Mouse (Mus musculus) heart, postnatal 25 days (tissue): ENCODE measurements around the gene Hemk1. TPM values are rescaled to one million over a fixed set of nuclear protein-coding genes. Genes with fewer than 3 reads are reported as not detected.

Experiments used
- DNase-seq: peaks from one replicate; pipeline ENCODE4 v3.0.0; 2022; ENCODE audit warnings: low spot score
- intact Hi-C: fragments of 180-260 bp; cut with DNase I; formaldehyde crosslinking; loops from one replicate; pipeline ENCODE4 v1.15.1; 2025
- total RNA-seq, 2 experiments: library from RNA; stranded (reverse); gene quantifications; 2 replicates each; pipeline ENCODE4 v1.2.3; 2021

Hemk1 gene
- total RNA-seq, 2 experiments from 2014 or later: 23.0 to 26.9 TPM

DNA sequence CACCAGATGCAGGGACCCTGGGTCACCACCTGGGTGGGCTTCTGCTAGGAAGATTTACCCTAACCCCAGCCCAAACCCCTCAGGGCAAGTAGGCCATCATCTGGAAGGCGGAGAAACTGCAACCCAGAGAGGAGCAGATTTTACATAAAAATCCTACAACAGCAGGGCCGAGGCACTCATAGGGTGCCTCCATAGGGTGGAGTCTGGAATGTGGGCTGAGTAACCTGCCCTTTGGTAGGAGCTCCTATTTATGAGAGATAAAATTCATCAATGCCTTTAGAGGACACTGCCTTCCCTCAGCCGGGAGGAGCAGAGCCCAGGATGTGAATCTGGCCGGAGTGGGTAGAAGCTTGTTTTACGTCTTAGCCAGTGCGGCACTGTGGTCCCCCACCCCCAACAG lies 39.3 kb downstream of the Hemk1 start:
- intact Hi-C loops: no loop called here
- no peak for DNase-seq

DNA sequence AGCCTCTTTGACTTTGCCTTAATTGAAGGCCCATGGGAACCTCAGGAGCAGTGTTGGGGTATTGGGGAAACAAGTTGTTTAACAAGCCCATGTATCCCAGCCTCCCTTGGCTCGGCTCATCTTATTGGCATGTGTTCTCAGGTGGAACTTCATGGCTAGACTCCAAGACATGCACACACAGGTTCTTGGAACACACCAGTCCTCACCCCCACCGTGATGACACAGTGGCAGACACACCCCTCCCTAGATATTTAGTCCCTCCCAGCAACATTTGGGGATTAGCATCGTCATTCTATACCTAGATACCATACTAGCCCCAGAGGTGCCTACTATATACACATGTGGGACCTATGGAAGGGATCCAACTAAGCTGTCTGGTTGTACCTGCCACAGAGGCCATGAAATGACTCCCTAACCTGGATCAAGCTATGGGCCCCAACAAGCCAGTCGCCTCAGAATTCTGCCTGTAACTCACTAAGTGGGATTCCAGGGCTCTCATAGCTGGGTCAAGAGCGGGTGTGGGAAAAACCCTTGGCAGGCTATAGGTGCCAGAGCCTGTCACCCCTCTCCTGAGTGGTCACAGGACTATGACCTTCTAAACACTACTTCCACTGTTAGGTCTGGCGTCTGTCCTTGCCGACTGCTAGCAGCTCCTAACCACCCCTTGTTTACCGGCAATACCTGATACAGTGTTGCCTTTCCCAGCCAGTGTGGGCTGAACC lies 39.9 kb downstream of the Hemk1 start:
- intact Hi-C loops: no loop called here
- no peak for DNase-seq

DNA sequence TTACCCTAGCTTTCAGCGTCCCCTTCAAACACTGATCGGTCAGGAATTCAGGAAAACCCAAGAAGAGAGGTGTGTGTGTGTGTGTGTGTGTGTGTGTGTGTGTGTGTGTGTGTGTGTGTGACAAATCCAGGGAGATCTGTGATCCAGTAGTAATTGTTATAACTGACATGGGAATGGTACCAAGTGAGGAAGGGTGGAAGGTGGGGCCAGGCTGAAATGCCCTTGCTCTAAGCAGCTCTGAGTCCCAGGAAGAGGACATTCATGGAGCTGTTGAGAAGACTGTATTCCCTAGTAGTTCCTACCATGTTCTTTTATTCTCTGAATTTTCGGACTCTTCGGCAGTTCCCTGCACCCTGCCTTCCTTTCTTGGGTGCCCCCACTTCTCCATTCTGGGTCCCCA lies 40.5 kb downstream of the Hemk1 start:
- DNase-seq: no peak
- intact Hi-C loops: no loop called here

DNA sequence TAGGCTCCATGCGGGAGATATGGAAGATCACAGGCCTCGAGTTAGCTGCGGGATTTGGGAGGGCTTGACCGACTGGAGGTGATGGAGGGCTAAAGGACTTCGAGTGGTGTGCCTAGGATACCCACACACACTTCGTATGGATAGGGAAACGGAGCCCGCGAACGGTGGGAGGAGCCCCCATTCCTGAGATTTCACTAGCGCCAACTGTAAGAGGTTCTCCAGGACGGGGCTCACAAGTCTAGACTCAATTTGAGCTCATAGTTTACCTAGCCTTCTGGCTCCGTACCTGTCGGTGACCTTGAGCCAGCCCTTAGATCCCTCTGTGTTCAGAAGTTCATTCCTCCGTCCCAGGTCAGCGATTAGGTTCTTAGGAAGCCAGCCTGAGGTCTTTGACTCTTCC lies 41.1 kb downstream of the Hemk1 start:
- intact Hi-C loops: no loop called here
- no peak for DNase-seq

DNA sequence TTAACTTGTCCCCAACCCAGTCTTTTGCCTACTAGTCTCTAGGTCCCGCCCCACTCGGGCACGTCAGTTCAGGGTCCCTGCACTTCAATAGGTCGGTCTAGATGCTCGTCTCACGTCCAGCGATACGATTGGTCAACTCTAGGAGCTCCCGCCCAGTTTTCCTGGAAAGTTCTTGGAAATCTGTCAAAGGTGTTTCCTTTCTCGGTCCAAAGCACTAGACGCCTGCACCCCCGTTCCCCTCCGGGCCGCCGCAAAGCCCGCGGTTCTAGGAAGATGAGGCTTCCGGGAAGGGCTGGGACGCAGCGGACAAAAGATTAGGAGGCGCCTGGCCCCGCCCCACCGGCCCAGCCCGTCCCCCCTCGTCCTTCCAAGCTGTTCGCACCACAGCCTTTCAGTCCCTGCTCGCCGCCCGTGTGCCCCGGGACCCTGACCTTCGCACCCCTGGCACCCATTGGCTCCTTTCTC lies 41.6 kb downstream of the Hemk1 start:
- intact Hi-C loops: no loop called here
- peak; percentile 92 for DNase-seq

DNA sequence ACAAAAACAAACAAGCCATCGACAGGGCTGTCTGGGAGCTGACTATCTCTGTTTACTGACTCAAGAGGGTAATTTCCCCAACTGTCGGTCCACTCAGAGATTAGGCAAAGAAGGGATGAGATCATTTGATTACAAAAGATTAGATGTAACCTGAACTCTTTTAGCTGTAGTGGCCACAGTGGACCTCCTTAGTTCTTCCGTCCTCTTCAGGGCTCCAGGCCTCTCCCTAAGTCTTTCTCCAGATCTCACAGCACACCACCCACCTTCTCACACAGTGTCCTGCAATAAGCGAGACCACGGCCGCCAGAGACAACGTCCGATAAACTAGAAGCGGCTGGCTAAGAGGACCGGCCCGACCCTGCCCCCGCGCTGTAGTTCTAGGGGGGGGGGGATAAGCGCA lies 42.1 kb downstream of the Hemk1 start:
- intact Hi-C loops: no loop called here

DNA sequence AAGGTAGTCTGAATTCAATTTTAAA lies 42.3 kb downstream of the Hemk1 start, which contains the start of gene Cish:
TSS of gene Cish (plus strand) at position 11 of the 25 bp plus-strand sequence.
- no peak for DNase-seq
- intact Hi-C loops: no loop called here

More for the DNA sequence above, 42.1 kb downstream of the Hemk1 start:
- no peak for DNase-seq

DNA sequence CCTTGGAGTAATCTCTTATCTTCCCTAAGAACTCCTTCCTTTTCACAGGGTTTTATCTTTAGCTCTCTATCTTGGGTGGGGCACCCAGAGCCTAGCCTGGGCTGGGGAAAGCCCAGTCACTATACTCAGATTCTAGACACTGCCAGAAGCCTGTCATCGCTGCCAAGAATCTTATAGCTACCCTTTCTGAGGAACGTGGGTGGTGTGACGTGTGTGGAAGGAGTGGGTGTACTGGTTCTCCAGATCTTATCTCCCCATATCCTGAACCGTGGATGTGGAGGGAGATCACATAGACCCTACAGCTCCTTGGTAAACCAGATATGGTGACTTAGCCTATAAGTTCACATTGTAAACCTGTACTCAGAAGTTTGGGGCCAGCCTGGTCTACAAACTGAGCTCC lies 42.5 kb downstream of the Hemk1 start:
- intact Hi-C loops: loop anchor here (1.0 kb wide), 1 partner anchor 60 kb away; no protein-coding TSS in a partner anchor

DNA sequence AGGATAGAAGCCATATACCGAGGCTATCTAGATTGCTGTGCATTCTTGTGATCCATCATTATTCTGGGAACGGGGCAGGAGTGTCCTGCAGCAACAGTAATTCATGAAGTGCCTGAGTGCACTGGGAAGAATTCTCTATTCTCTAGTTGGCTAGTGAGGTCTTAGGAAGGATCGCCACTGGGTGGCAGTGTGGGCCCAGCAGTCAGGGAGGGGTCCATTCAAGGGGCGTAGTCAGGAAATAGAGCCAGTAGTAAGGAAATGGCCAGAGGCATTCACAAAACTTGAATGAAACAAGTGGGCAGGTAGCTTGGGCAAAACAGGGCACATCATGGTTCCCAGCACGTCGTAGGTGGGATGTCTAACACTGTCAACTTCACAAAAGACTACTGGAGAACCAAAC lies 43.9 kb downstream of the Hemk1 start:
- DNase-seq: no peak
- intact Hi-C loops: loop anchor here (1.0 to 5.0 kb wide), 4 partner anchors 42 to 607 kb away; partner anchors contain the start of gene Tex264

More for the DNA sequence above, 42.5 kb downstream of the Hemk1 start:
- DNase-seq: no peak

DNA sequence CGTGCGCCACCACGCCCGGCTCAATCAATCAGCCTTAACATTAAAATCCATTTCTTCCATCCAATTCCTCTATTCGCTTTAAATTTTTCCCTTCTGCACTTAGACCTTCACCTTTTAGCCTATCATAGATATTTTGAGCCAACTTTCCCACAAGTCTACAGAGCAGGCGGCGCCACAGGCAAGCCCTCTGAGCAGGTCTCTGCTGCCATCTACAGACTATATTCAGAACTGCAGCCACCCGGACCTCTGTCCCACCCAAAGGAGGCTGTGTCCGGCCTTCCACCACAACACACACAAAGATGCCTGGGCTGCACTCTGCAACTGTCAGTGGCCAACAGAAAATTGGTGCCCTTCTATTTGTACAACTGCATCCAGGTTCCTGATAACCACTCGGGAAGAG lies 47.3 kb downstream of the Hemk1 start:
- peak; percentile 58 for DNase-seq
- intact Hi-C loops: loop anchor here (1.0 to 5.0 kb wide), 5 partner anchors 44 to 604 kb away; partner anchors contain the start of gene Tex264

DNA sequence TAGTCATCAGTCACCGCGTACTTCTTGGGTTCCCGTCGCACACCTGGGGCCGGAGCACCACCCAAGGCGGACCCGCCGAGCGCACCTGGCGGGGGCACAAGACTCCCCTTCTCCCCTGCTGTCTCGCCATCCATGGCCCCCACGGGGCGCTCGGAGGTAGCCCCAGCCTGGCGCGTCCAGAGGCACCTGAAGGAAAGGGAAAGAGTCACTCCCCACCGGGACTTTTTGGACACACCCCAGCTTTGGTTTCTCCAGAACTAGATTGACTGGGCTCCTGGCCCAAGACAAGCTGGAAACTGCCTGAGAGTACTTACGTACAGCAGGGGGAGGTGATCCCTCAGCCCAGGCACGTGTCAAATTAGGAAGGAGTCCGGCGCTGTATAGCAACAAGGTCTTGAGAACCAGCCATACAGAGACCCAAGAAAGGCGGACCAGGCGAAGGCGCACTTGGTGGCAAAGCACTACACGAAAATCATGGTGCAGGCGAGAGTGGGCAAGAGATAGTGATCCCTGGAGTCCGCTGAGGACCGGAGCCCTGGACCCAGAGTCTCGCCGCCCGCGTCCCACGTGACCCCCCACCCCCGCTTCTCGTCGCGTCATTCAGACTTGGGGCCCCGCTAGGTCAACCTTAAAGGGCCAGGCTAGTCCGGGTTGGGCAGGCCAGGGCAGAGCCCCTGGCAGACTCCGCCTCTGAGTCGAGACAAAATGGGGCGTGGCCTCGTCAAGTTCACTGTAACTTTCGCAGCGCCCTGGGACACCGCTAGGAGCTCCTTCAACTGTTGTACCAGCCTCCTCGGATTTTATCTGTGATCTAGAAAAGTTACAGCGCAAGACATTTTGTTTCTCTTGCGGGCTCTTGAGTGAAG lies 48.7 kb downstream of the Hemk1 start, which contains the start of gene Mapkapk3:
TSS of gene Mapkapk3 (minus strand) at position 667 of the 866 bp plus-strand sequence.
- intact Hi-C loops: loop anchor here (2.0 to 5.0 kb wide), 4 partner anchors 43 to 602 kb away; partner anchors contain the start of gene Tex264
- peak; percentile 81 for DNase-seq

DNA sequence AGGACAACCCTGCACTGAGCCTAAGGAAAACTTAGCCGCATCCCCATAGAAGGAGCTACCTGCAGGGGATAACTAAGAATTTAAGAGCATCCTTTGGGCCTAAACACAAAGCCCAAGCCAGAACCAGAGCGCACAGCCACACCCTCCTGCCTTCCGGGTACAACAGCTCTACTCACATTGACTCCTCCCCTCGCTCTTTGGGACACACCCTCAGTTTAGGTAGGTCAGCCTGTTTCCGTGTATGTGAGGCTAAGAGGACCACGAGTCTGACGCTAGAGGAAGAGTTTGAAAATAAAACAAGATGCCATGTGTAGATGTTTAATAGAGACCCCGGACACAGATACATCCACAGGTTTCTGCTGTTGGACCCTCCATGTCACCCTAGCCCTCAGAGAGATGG lies 49.4 kb downstream of the Hemk1 start:
- DNase-seq: no peak
- intact Hi-C loops: no loop called here

DNA sequence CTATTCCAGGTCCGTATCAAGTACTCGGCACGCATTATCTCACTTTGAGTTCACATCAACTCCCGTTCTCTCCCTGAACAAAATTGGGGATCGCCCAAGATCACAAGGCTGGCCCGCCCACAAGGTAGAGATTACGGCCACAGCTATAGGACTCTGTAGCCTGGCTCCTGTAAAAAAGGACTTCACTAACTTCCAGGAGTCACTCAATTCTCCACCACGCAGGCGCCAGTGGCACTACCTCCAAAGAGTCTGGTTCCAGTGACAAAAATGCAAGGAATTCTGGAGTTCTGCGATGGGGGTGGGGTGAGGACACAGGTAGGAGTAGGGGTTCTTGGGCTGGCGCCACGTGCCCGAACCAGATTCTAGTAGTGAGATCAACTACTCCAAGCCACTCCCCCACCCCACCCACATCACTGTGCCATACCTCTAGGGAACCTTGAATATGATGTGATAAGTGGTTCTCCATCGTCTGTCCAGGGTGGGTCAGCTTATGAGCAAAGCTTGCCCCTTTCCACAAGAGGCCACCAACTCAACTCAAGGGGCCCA lies 50.0 kb downstream of the Hemk1 start:
- DNase-seq: no peak
- intact Hi-C loops: no loop called here

DNA sequence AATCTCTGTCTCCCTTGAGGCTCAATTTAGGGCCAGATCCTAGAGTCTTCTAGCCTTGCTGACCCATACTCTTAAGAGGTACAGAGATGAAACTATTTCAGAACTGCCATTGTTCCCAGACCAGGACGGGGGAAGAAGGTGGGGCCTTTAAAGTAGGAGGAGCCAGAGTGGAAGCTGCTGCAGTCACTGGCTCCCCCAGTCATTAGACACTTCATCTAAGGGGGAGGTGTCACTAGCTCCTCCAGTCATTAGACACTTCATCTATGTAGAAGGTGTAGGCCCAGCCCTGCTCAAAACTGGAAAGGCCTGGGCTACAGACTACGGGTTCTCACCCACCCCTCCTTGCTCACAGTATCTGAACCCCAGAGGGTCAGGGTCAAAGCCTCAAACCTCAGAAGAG lies 50.9 kb downstream of the Hemk1 start:
- intact Hi-C loops: no loop called here
- no peak for DNase-seq

DNA sequence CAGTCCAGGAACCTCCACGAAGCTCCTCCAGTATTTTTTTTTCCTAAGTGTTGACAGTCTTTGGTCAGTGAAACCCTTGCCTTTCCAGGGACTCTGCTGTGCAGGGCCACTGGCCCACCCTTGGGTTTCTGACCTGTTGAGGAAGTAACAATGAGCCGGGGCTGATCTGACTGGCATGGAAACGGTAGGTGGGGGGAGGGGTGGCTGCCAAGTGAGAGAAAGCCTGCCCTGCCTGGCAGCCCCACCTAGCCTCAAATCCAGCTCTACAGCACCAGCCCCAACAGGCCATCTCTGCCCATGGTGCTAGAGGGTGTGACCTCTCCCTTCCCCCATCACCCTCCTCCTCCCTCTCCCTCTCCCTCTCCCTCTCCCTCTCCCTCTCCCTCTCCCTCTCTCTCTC lies 53.1 kb downstream of the Hemk1 start:
- DNase-seq: no peak
- intact Hi-C loops: no loop called here

DNA sequence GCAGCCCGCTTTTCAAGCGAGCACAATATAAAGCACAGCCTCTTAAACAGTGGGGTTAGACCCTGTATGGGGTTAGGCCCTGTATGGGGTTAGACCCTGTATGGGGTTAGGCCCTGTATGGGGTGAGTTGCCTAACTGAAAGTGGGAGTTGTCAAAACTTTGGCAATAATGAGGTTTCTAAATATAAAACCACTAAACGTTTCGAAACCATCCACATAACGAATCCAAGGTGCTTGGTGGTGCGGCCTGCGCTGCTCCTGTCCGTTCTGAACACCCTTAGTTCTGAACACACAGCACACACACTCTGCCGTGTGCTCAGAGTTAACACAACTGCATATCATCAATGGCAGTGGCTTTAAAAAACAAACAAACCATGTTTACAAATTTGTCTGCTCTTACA lies 55.2 kb downstream of the Hemk1 start:
- DNase-seq: no peak
- intact Hi-C loops: no loop called here

DNA sequence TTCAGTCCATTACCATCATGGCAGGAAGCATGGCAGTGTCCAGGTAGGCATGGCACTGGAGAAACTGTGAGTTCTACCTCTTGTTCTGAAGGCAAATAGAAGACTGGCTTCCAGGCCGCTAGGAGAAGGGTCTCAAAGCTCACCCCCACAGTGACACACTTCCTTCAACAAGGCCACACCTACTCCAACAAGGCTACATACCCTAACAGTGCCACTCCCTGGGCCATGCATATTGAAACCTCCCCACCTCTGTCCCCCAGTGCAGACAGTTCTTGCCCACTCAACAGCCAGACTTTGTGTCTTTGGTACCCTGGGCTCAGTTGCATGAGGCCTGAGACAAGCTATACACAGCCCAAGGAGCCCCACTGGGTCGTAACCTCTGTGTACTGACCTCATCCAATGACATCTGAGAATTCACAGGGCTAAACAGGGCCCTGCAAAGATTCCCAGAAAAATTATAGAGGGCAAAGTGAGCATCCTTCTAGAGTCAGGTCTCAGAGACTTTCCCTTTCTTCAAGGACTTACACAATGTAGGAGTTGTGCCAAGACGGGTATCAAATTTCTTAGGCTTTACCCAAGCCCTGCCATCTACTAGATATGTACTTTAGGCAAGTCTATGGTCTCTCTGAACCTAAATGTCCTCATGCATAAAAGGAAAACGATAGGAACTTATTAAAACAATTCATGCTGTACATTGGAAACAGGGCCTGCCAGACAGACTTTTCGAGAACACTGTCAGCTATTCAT lies 56.7 kb downstream of the Hemk1 start:
- no peak for DNase-seq
- intact Hi-C loops: no loop called here

DNA sequence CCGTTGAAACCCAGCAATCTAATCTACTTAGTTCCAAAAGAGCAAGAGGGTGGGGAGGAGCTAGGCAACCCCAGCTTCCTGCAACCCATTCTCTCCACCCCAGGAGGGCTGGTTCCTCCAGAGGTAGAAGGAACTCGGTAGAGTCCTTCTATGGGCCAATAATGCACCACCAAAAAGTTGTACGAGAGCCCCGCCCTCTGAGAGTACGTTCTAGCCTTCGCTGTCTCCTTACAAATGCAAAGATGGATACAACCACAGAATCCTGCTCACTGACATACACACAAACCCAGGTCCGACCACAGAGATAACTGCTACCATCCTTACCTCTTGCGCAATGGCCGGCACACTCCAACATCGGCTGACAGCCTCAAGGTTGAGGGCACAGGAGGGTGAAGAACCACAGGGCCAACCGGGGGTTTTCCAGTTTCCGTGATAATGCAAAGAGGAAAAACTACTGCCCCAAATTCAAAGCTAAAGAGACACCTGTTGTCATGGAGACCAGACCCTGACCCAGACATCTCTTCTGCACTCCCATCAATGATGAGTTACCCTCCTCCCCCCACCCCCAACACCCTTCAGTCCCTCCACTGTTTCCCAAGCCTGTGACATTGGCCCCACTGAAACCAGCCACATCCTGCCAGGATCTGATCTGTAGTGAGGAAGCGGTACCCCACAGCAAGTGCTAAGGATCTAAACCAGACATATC lies 57.7 kb downstream of the Hemk1 start:
- no peak for DNase-seq
- intact Hi-C loops: no loop called here

DNA sequence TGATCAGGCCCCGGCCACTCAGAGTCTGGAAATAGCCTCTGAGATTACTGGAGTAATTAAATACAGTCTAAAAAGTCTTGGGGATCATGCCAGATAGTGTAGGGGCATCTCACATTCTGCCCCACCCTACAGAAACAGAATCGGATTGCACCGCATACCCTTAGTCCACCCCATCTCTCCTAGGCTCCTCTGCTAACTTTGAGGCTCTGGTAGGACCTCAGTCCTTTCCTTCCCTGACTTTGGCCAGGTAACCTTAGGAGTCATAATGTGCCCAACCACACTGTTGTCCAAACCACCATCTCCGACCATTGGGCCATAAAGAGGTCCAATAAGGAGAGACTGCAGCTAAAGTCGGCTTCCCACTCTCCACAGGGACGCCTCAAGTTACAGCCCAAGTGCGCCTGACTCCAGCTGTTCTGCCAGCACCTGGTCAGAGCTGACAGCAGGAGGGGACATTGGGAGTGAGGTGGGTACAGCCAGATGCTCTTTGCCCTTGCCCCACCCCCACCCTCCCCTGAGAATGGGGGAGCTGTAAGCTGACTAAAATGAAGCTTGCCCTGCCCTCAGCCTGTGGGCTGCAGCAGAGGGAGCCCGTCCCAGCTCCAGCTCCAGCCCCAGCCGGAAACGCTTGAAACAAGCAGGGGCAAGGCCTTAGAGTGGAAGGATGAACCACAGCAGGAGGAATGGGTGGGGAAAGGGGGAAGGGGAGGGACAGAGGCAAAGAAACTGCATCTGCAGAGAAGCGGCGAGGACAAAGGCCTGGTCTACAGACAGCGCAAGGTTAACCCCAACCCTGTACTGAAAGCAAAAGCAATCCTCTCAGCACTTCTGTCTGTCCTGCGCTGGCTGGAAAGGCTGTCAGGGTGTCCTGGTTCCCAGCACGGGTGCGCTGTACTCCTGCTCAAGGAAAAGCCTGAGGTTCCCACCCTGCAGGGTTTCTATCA lies 58.5 kb downstream of the Hemk1 start:
- intact Hi-C loops: loop anchor here (5.0 kb wide), 1 partner anchor 112 kb away; no protein-coding TSS in a partner anchor
- DNase-seq: no peak
